Mouse (Mus musculus) hematopoietic stem cell, adult 5-6 weeks (primary cell): Measurements from ENCODE around the gene Cfi. TPM values are rescaled to one million over a fixed set of nuclear protein-coding genes. Genes with fewer than 3 reads are reported as not detected.

ENCODE experiments used
- ATAC-seq, 2 experiments: fragments of 125-278 bp in 1 of 2; replicated peaks in 1 of 2; 2 replicates each; pipeline ENCODE4 v1.8.0; 2016 to 2017; ENCODE audit warnings: inconsistent platforms in 2 of 2, mild to moderate bottlenecking in 2 of 2, moderate number of reproducible peaks in 2 of 2, low read depth in 1 of 2, moderate TSS enrichment in 1 of 2; ENCODE audit not compliant: low FRiP score in 2 of 2, poor library complexity in 2 of 2, severe bottlenecking in 2 of 2, insufficient read depth in 1 of 2, low TSS enrichment in 1 of 2
- total RNA-seq: library from RNA; stranded (forward); fragments of 172-1452, 232-1000 nt; gene quantifications from 2 replicates; pipeline ENCODE4 v1.2.3, GENCODE M21; 2017

Cfi gene
- total RNA-seq, 1 experiment from 2014 or later = not detected

GRCm38 (mm10) chr3:129903369-129903768 is 67.7 kb downstream of the Cfi start:
- ATAC-seq = peak in 1 of 2 experiments; percentile 39; a peak in 1 of 4 replicates

GRCm38 (mm10) chr3:129903866-129904265 is 68.2 kb downstream of the Cfi start:
- no peak for ATAC-seq

- peak; percentile 15 to 18; a peak in 3 of 4 replicates for ATAC-seq
Measured at GRCm38 (mm10) chr3:129904381-129905132, 68.9 kb downstream of the Cfi start.

GRCm38 (mm10) chr3:129912025-129912424 is 76.3 kb downstream of the Cfi start:
- ATAC-seq = no peak

GRCm38 (mm10) chr3:129913241-129913640 is 77.6 kb downstream of the Cfi start:
- no peak for ATAC-seq

- ATAC-seq = no peak
Measured at GRCm38 (mm10) chr3:129917424-129917823, 81.7 kb downstream of the Cfi start.

GRCm38 (mm10) chr3:129918434-129918833 is 82.8 kb downstream of the Cfi start:
- ATAC-seq = peak; percentile 71 to 73; a peak in 3 of 4 replicates

GRCm38 (mm10) chr3:129923581-129923980 is 87.9 kb downstream of the Cfi start:
- ATAC-seq = no peak

Other genes with a start within 250 kb of the Cfi start
- 0.94 and 1.8 TPM in 2 replicates for gene Egf, start 80.6 kb upstream of the Cfi start, total RNA-seq
- not detected in 2 replicates for gene Lrit3, start 31.9 kb upstream of the Cfi start, total RNA-seq
- 0.55 TPM in 1 of 2 replicates, not detected in the other for gene Rrh, start 13.3 kb upstream of the Cfi start, total RNA-seq
- 24.8 and 56.9 TPM in 2 replicates for gene Gar1, start 4.5 kb upstream of the Cfi start, total RNA-seq
- gene Pla2g12a, start 42.7 kb downstream of the Cfi start, total RNA-seq = 11.7 and 29.2 TPM in 2 replicates
- 23.5 and 27.0 TPM in 2 replicates for gene Casp6, start 65.5 kb downstream of the Cfi start, total RNA-seq
- 1.7 and 3.6 TPM in 2 replicates for gene Mcub, start 134.3 kb downstream of the Cfi start, total RNA-seq
- 43.0 and 63.2 TPM in 2 replicates for gene Sec24b, start 225.7 kb downstream of the Cfi start, total RNA-seq